Mouse (Mus musculus): ENCODE data around the gene Upk1a. TPM values are rescaled to one million over a fixed set of nuclear protein-coding genes. Genes with fewer than 3 reads are reported as not detected.

Upk1a gene
- polyA plus RNA-seq, 1 experiment from 2014 or later, result 0.82 TPM

Small RNAs within 50 kb of the gene (microRNA-seq; reads per million reads assigned to microRNA genes)
- gene Mir3569, result not detected

Other genes starting within 250 kb of the Upk1a start
- 28.9 and 39.1 TPM in 2 replicates for gene Tyrobp, start 199.1 kb downstream of the Upk1a start, polyA plus RNA-seq (2015; fragmentation: Nextera tagmentation; extraction: Ambion mirVana)
- 0.53 and 0.56 TPM in 2 replicates for gene Hcst, start 193.0 kb downstream of the Upk1a start, polyA plus RNA-seq (2015; fragmentation: Nextera tagmentation; extraction: Ambion mirVana)
- gene Nfkbid, start 191.1 kb downstream of the Upk1a start, polyA plus RNA-seq (2015; fragmentation: Nextera tagmentation; extraction: Ambion mirVana), result 2.4 and 2.9 TPM in 2 replicates
- 674 and 762 TPM in 2 replicates for gene Aplp1, start 167.3 kb downstream of the Upk1a start, polyA plus RNA-seq (2015; fragmentation: Nextera tagmentation; extraction: Ambion mirVana)
- 4.7 and 7.3 TPM in 2 replicates for gene Kirrel2, start 155.2 kb downstream of the Upk1a start, polyA plus RNA-seq (2015; fragmentation: Nextera tagmentation; extraction: Ambion mirVana)
- 1.1 and 1.2 TPM in 2 replicates for gene Nphs1, start 154.5 kb downstream of the Upk1a start, polyA plus RNA-seq (2015; fragmentation: Nextera tagmentation; extraction: Ambion mirVana)
- 0.36 TPM in 1 of 2 replicates, not detected in the other for gene Prodh2, start 119.2 kb downstream of the Upk1a start, polyA plus RNA-seq (2015; fragmentation: Nextera tagmentation; extraction: Ambion mirVana)
- 101 and 135 TPM in 2 replicates for gene Arhgap33, start 77.8 kb downstream of the Upk1a start, polyA plus RNA-seq (2015; fragmentation: Nextera tagmentation; extraction: Ambion mirVana)
- gene Hspb6, start 60.7 kb downstream of the Upk1a start, polyA plus RNA-seq (2015; fragmentation: Nextera tagmentation; extraction: Ambion mirVana), result 11.1 and 13.2 TPM in 2 replicates
- 8.4 and 9.1 TPM in 2 replicates for gene Proser3, start 60.5 kb downstream of the Upk1a start, polyA plus RNA-seq (2015; fragmentation: Nextera tagmentation; extraction: Ambion mirVana)
- 52.7 and 53.1 TPM in 2 replicates for gene Lin37, start 53.0 kb downstream of the Upk1a start, polyA plus RNA-seq (2015; fragmentation: Nextera tagmentation; extraction: Ambion mirVana)
- gene U2af1l4, start 49.5 kb downstream of the Upk1a start, polyA plus RNA-seq (2015; fragmentation: Nextera tagmentation; extraction: Ambion mirVana), result 89.7 and 92.1 TPM in 2 replicates
- 15.4 and 17.5 TPM in 2 replicates for gene Gm49396, start 49.5 kb downstream of the Upk1a start, polyA plus RNA-seq (2015; fragmentation: Nextera tagmentation; extraction: Ambion mirVana)
- gene Psenen, start 49.2 kb downstream of the Upk1a start, polyA plus RNA-seq (2015; fragmentation: Nextera tagmentation; extraction: Ambion mirVana), result 124 and 134 TPM in 2 replicates
- gene Igflr1, start 47.4 kb downstream of the Upk1a start, polyA plus RNA-seq (2015; fragmentation: Nextera tagmentation; extraction: Ambion mirVana), result 5.5 and 6.0 TPM in 2 replicates
- gene Kmt2b, start 24.1 kb downstream of the Upk1a start, polyA plus RNA-seq (2015; fragmentation: Nextera tagmentation; extraction: Ambion mirVana), result 9.2 and 9.8 TPM in 2 replicates
- gene Zbtb32, start 13.9 kb downstream of the Upk1a start, polyA plus RNA-seq (2015; fragmentation: Nextera tagmentation; extraction: Ambion mirVana), result 0.10 and 0.37 TPM in 2 replicates
- 1,185 and 1,301 TPM in 2 replicates for gene Cox6b1, start 13.3 kb upstream of the Upk1a start, polyA plus RNA-seq (2015; fragmentation: Nextera tagmentation; extraction: Ambion mirVana)
- gene Etv2, start 23.0 kb upstream of the Upk1a start, polyA plus RNA-seq (2015; fragmentation: Nextera tagmentation; extraction: Ambion mirVana), result not detected in 2 replicates
- gene Rbm42, start 37.5 kb upstream of the Upk1a start, polyA plus RNA-seq (2015; fragmentation: Nextera tagmentation; extraction: Ambion mirVana), result 131 and 139 TPM in 2 replicates
- 25.9 and 29.9 TPM in 2 replicates for gene Haus5, start 52.1 kb upstream of the Upk1a start, polyA plus RNA-seq (2015; fragmentation: Nextera tagmentation; extraction: Ambion mirVana)
- not detected in 2 replicates for gene Pmis2, start 58.8 kb upstream of the Upk1a start, polyA plus RNA-seq (2015; fragmentation: Nextera tagmentation; extraction: Ambion mirVana)
- gene 2200002J24Rik, start 86.1 kb upstream of the Upk1a start, polyA plus RNA-seq (2015; fragmentation: Nextera tagmentation; extraction: Ambion mirVana), result not detected in 2 replicates
- 3.1 and 3.3 TPM in 2 replicates for gene Atp4a, start 99.4 kb upstream of the Upk1a start, polyA plus RNA-seq (2015; fragmentation: Nextera tagmentation; extraction: Ambion mirVana)
- 273 and 284 TPM in 2 replicates for gene Tmem147, start 116.7 kb upstream of the Upk1a start, polyA plus RNA-seq (2015; fragmentation: Nextera tagmentation; extraction: Ambion mirVana)
- 0.79 and 1.4 TPM in 2 replicates for gene Gapdhs, start 130.8 kb upstream of the Upk1a start, polyA plus RNA-seq (2015; fragmentation: Nextera tagmentation; extraction: Ambion mirVana)
- gene Sbsn, start 138.6 kb upstream of the Upk1a start, polyA plus RNA-seq (2015; fragmentation: Nextera tagmentation; extraction: Ambion mirVana), result 2.2 TPM in 2 replicates
- 2.0 and 3.0 TPM in 2 replicates for gene Dmkn, start 150.9 kb upstream of the Upk1a start, polyA plus RNA-seq (2015; fragmentation: Nextera tagmentation; extraction: Ambion mirVana)
- gene Krtdap, start 175.0 kb upstream of the Upk1a start, polyA plus RNA-seq (2015; fragmentation: Nextera tagmentation; extraction: Ambion mirVana), result 0.52 and 2.8 TPM in 2 replicates
- gene Ffar2, start 210.9 kb upstream of the Upk1a start, polyA plus RNA-seq (2015; fragmentation: Nextera tagmentation; extraction: Ambion mirVana), result 0.21 TPM in 1 of 2 replicates, not detected in the other
- gene Ffar3, start 243.3 kb upstream of the Upk1a start, polyA plus RNA-seq (2015; fragmentation: Nextera tagmentation; extraction: Ambion mirVana), result 0.13 TPM in 1 of 2 replicates, not detected in the other
- not detected in 2 replicates for gene Ffar1, start 248.7 kb upstream of the Upk1a start, polyA plus RNA-seq (2015; fragmentation: Nextera tagmentation; extraction: Ambion mirVana)